Mouse (Mus musculus) left cerebral cortex, postnatal 10 days (tissue): ENCODE results near the gene Dgkz. TPM values are rescaled to one million over a fixed set of nuclear protein-coding genes. Genes with fewer than 3 reads are reported as not detected.
A peak's percentile ranks its signal among the peaks of the same experiment; 100 is the strongest.

Experiments
- DNase-seq, 2 experiments: peaks; one replicate each; pipeline ENCODE4 v3.0.0; 2021 to 2022; ENCODE audit warnings: low spot score in 2 of 2, mixed read lengths in 1 of 2; ENCODE audit errors: extremely low spot score in 1 of 2
- intact Hi-C: fragments of 180-260 bp; cut with DNase I; formaldehyde crosslinking; loops from one replicate; pipeline ENCODE4 v1.15.1; 2025
- total RNA-seq, 2 experiments: library from RNA; stranded (reverse); gene quantifications; 2 replicates each; pipeline ENCODE4 v1.2.3; 2021

Gene Dgkz
- total RNA-seq, 2 experiments from 2014 or later, result 251 to 255 TPM

GRCm38 (mm10) chr2:91965417-91965816 lies 10.2 kb downstream of the Dgkz start:
- intact Hi-C loops, result no loop called here
- peak in 1 of 2 experiments; percentile 86 for DNase-seq

GRCm38 (mm10) chr2:91964610-91965204 lies 11.0 kb downstream of the Dgkz start:
- intact Hi-C loops, result no loop called here
- no peak for DNase-seq

- peak; percentile 89 to 97 for DNase-seq
- intact Hi-C loops, result no loop called here
These were observed 12.2 kb downstream of the Dgkz start for GRCm38 (mm10) chr2:91963443-91963932.

GRCm38 (mm10) chr2:91962864-91963401 lies 12.7 kb downstream of the Dgkz start:
- intact Hi-C loops, result no loop called here
- DNase-seq, result peak in 1 of 2 experiments; percentile 63

- intact Hi-C loops, result no loop called here
- no peak for DNase-seq
These were observed 13.5 kb downstream of the Dgkz start for GRCm38 (mm10) chr2:91961901-91962761.

DNA sequence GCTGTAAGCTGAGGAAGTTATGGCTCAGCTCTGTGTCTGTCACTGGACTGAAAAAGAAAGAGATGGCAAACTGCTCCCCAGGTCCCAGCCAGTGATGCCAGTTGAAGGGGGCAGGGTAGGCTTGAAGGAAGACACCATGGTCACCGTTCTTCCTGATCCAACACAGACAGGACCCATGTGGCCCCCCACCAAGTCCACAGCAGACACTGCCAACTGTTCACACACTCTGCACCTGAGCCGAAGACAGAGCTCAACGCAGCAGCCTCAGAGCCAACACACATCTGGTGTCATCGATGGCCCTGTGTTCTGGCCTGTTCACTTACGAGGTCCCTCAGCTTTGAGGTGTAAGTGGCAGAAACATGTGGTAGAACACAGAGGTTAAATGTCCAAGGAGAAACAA lies 15.2 kb downstream of the Dgkz start:
- intact Hi-C loops, result no loop called here

GRCm38 (mm10) chr2:91959544-91960410 lies 15.9 kb downstream of the Dgkz start:
- intact Hi-C loops, result no loop called here

More for the DNA sequence above, 15.2 kb downstream of the Dgkz start:
- no peak for DNase-seq

GRCm38 (mm10) chr2:91958701-91959457 lies 16.8 kb downstream of the Dgkz start:
- DNase-seq, result peak in 1 of 2 experiments; percentile 76
- intact Hi-C loops, result no loop called here

More at GRCm38 (mm10) chr2:91959544-91960410, 15.9 kb downstream of the Dgkz start:
- DNase-seq, result no peak

DNA sequence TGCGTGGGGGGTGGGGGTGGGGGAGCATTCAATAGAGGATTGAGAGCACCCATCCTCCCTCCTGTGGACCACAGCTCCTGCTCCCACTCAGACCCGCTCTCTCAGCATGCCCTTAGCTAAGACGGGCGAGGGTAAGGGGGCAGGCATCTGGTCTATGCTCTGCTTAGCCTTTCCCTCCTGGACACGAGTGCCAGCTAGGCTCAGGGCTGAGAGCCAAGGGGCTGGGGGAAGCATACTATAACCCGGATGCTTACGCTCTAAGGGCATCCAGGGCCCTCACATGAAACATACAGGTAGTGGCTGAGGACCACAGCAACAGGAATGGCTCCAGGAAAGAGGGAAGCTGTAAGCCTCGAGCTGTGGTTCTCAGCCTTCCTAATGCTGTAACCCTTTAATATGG lies 17.6 kb downstream of the Dgkz start:
- intact Hi-C loops, result no loop called here
- no peak for DNase-seq

- intact Hi-C loops, result no loop called here
These were observed 18.6 kb downstream of the Dgkz start for GRCm38 (mm10) chr2:91957096-91957495.

GRCm38 (mm10) chr2:91955875-91956274 lies 19.8 kb downstream of the Dgkz start:
- no peak for DNase-seq
- intact Hi-C loops, result no loop called here

More at GRCm38 (mm10) chr2:91957096-91957495, 18.6 kb downstream of the Dgkz start:
- peak; percentile 77 to 82 for DNase-seq

DNA sequence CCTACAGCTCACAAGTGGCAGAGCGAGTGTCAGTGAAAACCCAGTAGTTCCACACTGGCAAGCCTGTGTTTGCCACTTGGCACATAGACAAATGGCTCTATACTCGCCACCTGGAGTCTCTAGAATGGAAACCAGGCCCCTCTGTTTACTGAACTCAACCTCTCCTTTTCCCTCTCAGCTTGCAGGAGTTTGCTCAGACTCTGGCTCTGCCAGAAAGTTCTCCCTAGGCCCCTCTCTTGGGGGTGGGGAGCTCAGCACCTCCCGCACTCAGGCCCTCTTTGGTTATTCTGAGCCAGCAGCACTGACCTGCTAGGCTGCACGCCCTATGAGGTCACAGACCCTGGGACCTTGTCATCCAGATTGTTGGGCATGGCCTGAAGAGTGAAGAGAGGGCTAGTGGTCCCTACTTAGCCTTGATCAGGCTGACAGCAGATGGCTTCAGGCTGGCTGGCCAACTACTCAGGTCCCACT lies 20.5 kb downstream of the Dgkz start:
- no peak for DNase-seq
- intact Hi-C loops, result no loop called here

GRCm38 (mm10) chr2:91953825-91954224 lies 21.8 kb downstream of the Dgkz start:
- intact Hi-C loops, result no loop called here
- peak in 1 of 2 experiments; percentile 92 for DNase-seq

DNA sequence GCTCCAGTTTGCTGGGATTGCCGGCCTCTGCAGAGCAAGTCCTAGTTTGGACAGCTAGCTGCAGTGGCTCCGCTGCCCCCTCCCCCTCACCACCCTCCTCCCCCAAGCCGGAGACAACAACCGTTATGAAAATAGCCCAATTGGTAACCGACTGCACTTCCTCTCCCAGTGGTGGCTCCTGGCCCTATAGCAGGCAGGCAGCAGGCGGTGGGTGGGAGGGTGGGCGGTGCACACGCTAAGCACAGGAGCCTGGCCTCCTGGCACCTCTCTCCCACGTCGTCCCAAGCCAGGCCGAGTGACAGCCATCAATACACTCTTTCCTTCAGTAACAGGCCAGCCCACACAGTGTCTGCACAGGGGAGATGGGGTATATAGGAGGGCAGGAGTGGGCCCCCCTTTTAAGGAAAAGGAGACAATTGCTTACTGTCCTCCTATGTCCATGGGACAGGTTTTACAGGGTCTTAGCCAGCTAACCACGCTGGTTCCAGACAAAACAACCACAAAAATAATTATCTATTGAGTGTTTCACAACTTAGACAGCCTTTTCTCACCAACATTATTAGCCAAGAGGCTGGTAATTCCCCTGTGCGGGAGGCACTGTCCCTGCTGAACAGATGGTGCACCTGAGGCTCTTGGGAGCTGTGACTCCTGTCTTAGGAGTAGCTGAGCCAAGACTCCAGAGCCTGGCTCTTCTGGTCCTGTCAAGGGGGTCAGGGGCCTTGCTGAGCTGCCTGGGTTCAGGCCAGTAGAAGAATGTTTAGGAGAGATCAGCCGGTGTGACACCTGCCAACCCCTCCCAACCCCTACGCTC lies 25.2 kb downstream of the Dgkz start:
- DNase-seq, result peak in 1 of 2 experiments; percentile 77
- intact Hi-C loops, result no loop called here

DNA sequence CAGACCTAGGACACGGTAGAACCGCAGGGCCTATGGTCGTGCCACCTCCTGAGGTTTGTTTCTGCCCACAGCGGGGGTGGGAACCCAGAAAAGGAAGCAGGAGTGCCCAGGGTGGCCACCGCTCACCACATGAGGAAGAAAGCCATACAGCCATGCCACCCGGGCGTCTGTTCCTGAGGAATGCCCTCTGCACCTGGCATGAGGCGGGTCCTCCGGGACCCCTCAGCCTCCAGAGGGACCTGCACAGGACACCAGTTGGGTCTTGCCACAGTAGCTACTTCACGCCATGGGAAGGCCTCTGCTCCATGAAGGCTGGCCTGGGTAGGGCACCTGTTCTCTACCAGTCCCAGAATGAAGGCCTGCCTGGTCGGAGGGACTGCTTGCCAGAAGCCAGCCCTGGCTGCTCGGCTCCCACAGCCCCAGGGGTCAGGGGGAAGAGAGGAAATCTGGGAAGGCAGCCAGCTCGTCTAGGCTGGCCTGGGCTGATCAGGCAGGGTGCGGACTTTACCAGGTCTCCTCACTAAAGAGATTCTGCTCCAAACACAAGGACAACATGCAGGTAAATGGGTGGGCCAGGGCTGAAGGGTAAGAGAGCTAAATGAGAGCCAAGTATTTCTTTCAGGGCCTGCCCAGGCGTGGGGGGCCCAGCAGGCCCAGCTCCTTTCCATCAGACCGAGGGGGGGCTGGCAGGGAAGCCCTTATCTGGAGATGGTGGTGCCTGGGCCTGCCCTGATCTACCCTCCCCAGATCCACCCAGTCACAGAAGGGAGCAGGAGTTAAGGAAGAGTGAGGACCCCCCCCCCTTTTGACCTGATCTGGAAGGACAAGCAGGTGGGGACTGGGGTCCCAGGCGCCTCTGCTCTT lies 26.0 kb downstream of the Dgkz start:
- intact Hi-C loops, result no loop called here
- peak in 1 of 2 experiments; percentile 84 for DNase-seq

DNA sequence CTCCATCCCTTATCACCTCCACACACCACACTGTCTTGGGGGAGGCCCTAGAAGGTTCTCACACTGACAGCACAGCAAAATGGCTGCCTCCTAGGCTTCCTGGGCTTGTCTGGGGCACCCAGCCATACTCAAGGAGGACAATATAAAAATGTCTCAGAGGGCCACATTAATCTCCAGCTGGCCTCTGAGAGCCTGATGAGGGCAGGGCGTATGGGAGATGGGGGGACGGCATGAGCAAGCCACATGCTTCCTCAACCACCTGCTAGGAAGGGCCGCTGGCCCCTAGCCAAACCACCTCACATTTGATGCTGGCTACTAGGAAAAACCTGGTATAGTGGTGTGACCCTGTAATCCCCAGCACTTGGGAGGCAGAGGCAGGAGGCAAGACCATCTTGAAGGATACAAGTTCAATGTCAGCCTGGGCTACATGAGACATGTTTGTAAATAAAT lies 26.8 kb downstream of the Dgkz start:
- intact Hi-C loops, result no loop called here

More for the DNA sequence above, 26.8 kb downstream of the Dgkz start:
- no peak for DNase-seq
